Mouse (Mus musculus): ENCODE data around the gene 2310033P09Rik. TPM values are rescaled to one million over a fixed set of nuclear protein-coding genes. Genes with fewer than 3 reads are reported as not detected.

Gene 2310033P09Rik
- 1.9 TPM for polyA plus RNA-seq (2014; fragmentation: Illumina TruSeq; extraction: RNeasy Lipid Tissue Mini Kit (QIAGEN cat#74804))

DNA sequence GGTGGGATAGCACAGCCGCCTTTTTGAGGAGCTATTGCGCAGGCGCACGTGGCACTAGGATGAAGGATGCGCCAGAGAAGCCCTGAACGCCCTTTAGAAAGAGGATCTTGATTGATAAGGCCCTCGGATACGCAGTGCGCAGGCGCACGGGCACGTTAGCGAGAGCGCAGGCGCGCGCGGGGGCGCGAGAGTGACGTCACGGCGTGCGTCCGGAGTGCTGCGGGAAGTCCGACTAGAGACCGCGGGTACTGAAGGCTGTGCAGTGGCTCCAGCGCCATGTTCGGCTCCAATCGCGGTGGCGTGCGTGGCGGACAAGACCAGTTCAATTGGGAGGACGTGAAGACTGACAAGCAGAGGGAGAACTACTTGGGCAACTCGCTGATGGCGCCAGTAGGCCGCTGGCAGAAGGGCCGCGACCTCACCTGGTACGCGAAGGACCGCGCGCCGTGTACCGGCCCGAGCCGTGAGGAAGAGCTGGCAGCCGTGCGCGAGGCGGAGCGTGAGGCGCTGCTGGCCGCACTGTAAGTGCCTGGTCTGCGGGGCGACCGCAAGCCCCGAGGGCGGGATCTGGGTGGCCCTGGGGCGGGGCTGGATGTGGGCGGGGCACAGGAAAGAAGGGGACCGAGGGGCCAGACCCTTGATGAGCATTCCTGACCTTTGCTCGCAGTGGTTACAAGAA, at the start of gene 2310033P09Rik:
Gene 2310033P09Rik (plus strand): TSS at position 169 of the 679 bp plus-strand sequence.

GRCm38 (mm10) chr11:59163255-59164236, 44.6 kb upstream of the 2310033P09Rik start, which contains the start of gene Iba57:
Iba57 (minus strand) TSS chr11:59163739.

DNA sequence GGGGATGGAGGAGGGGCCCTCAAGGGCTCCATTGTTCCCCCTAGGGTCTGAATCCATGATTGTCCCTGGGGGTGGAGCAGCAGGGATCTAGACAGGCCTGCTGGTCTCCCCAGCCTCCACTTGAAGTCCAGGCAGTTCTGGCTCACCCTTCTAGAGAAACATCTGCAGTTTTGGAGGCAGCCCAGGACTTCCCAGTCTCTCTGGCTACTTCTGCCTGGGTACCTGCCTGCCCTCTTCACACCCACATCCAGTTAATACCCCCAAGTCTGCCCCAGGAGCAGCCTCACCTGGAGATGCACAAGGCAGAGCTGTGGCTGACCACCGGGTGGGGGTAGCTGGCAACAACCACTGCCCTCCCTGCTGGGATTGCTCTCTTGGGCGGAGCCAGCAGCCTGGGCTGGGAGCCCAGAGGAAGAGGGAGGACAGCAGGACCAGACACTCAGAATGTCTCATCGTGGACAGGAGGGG, 25.2 kb upstream of the 2310033P09Rik start, which contains the start of gene Gjc2:
Gene Gjc2 (minus strand): TSS at position 350 of the 468 bp plus-strand sequence.

GRCm38 (mm10) chr11:59192059-59192386, 16.1 kb upstream of the 2310033P09Rik start, which contains the start of gene Guk1:
Guk1 (minus strand) TSS chr11:59192212.

GRCm38 (mm10) chr11:59202081-59202995, 5.8 kb upstream of the 2310033P09Rik start, which contains the start of gene Mrpl55:
Mrpl55 (plus strand) TSS chr11:59202486.

GRCm38 (mm10) chr11:59228122-59228953, 20.2 kb downstream of the 2310033P09Rik start, which contains the start of gene Arf1:
Arf1 (minus strand) TSS chr11:59228270.

Other genes starting within 250 kb of the 2310033P09Rik start
- 0.57 TPM for gene Trim11, start 230.2 kb upstream of the 2310033P09Rik start, polyA plus RNA-seq (2014; fragmentation: Illumina TruSeq; extraction: RNeasy Lipid Tissue Mini Kit (QIAGEN cat#74804))
- not detected for gene Obscn, start 71.9 kb upstream of the 2310033P09Rik start, polyA plus RNA-seq (2014; fragmentation: Illumina TruSeq; extraction: RNeasy Lipid Tissue Mini Kit (QIAGEN cat#74804))
- gene Iba57, start 44.6 kb upstream of the 2310033P09Rik start, polyA plus RNA-seq (2014; fragmentation: Illumina TruSeq; extraction: RNeasy Lipid Tissue Mini Kit (QIAGEN cat#74804)), result 1.6 TPM
- gene Gjc2, start 25.1 kb upstream of the 2310033P09Rik start, polyA plus RNA-seq (2014; fragmentation: Illumina TruSeq; extraction: RNeasy Lipid Tissue Mini Kit (QIAGEN cat#74804)), result not detected
- gene Guk1, start 16.1 kb upstream of the 2310033P09Rik start, polyA plus RNA-seq (2014; fragmentation: Illumina TruSeq; extraction: RNeasy Lipid Tissue Mini Kit (QIAGEN cat#74804)), result 2.0 TPM
- gene Mrpl55, start 5.8 kb upstream of the 2310033P09Rik start, polyA plus RNA-seq (2014; fragmentation: Illumina TruSeq; extraction: RNeasy Lipid Tissue Mini Kit (QIAGEN cat#74804)), result 12.1 TPM
- 221 TPM for gene Arf1, start 19.9 kb downstream of the 2310033P09Rik start, polyA plus RNA-seq (2014; fragmentation: Illumina TruSeq; extraction: RNeasy Lipid Tissue Mini Kit (QIAGEN cat#74804))
- not detected for gene Wnt3a, start 82.4 kb downstream of the 2310033P09Rik start, polyA plus RNA-seq (2014; fragmentation: Illumina TruSeq; extraction: RNeasy Lipid Tissue Mini Kit (QIAGEN cat#74804))
- gene Wnt9a, start 98.6 kb downstream of the 2310033P09Rik start, polyA plus RNA-seq (2014; fragmentation: Illumina TruSeq; extraction: RNeasy Lipid Tissue Mini Kit (QIAGEN cat#74804)), result 0.94 TPM
- not detected for gene Prss38, start 167.3 kb downstream of the 2310033P09Rik start, polyA plus RNA-seq (2014; fragmentation: Illumina TruSeq; extraction: RNeasy Lipid Tissue Mini Kit (QIAGEN cat#74804))
- 12.2 TPM for gene Jmjd4, start 241.7 kb downstream of the 2310033P09Rik start, polyA plus RNA-seq (2014; fragmentation: Illumina TruSeq; extraction: RNeasy Lipid Tissue Mini Kit (QIAGEN cat#74804))
- 21.6 TPM for gene Snap47, start 242.9 kb downstream of the 2310033P09Rik start, polyA plus RNA-seq (2014; fragmentation: Illumina TruSeq; extraction: RNeasy Lipid Tissue Mini Kit (QIAGEN cat#74804))